Mouse (Mus musculus) hindbrain, postnatal 0 days (tissue): Measurements from ENCODE around the gene Scfd2. TPM values are rescaled to one million over a fixed set of nuclear protein-coding genes. Genes with fewer than 3 reads are reported as not detected.

Experiments
- ATAC-seq: fragments of 200-750 bp; cut with Nextera tagmentation; 2 replicates; pipeline ENCODE4 v1.8.0; 2017; ENCODE audit warnings: mild to moderate bottlenecking, moderate TSS enrichment, moderate library complexity
- DNase-seq: peaks from one replicate; pipeline ENCODE4 v3.0.0-alpha.2; 2015; ENCODE audit warnings: low spot score
- H3K27ac ChIP-seq: fragments of 300-500 bp; sonication (generic); 2 replicates; pipeline ENCODE4 v1.5.1; 2014; ENCODE audit warnings: mild to moderate bottlenecking
- H3K27me3 ChIP-seq: fragments of 300-500 bp; sonication (generic); 2 replicates; pipeline ENCODE4 v1.6.1; 2014; ENCODE audit warnings: low read length, mixed read lengths; ENCODE audit not compliant: insufficient read depth
- H3K36me3 ChIP-seq: fragments of 300-500 bp; sonication (generic); 2 replicates; pipeline ENCODE4 v1.6.1; 2014; ENCODE audit warnings: low read length, mixed read lengths; ENCODE audit not compliant: insufficient read depth
- H3K4me1 ChIP-seq: fragments of 300-500 bp; sonication (generic); 2 replicates; pipeline ENCODE4 v1.6.1; 2014; ENCODE audit warnings: antibody characterized with exemption, low read length, mixed read lengths; ENCODE audit not compliant: insufficient read depth
- H3K4me2 ChIP-seq: fragments of 300-500 bp; sonication (generic); 2 replicates; pipeline ENCODE4 v1.6.1; 2014; ENCODE audit warnings: low read depth, mild to moderate bottlenecking, low read length, moderate library complexity, mixed read lengths
- H3K4me3 ChIP-seq: fragments of 300-500 bp; sonication (generic); 2 replicates; pipeline ENCODE4 v1.5.1; 2014; ENCODE audit warnings: low read length
- H3K9ac ChIP-seq: fragments of 300-500 bp; sonication (generic); replicated peaks from 2 replicates; pipeline ENCODE4 v1.6.1; 2014; ENCODE audit warnings: mild to moderate bottlenecking, low read length, moderate library complexity, mixed read lengths
- H3K9me3 ChIP-seq: fragments of 300-500 bp; sonication (generic); 2 replicates; pipeline ENCODE4 v1.6.1; 2016; ENCODE audit warnings: low read length, mixed read lengths
- CTCF ChIP-seq: IDR thresholded peaks from 2 replicates; pipeline ENCODE4 v1.5.1; 2016; ENCODE audit warnings: antibody characterized with exemption, control low read depth, low read depth
- WGBS: fragments of 180-500 bp; shearing (Covaris S2); extraction: QIAGEN DNeasy Blood & Tissue Kit; methylation state at CpG from one replicate; pipeline ENCODE4 v1.1.7; 2014; 5-methylcytosine and 5-hydroxymethylcytosine counted together
- polyA plus RNA-seq: library from polyadenylated mRNA; unstranded; fragments of >200 nt; fragmentation: Nextera tagmentation; extraction: Ambion mirVana; gene quantifications from 2 replicates; pipeline ENCODE4 v1.2.1, GENCODE M21; 2015
- total RNA-seq: library from RNA; depleted of rRNA; stranded (reverse); fragments of >200 nt; gene quantifications from 2 replicates; pipeline ENCODE4 v1.2.3, GENCODE M21; 2014

Gene Scfd2
- total and polyA plus RNA-seq, 2 experiments from 2014 or later: 18.9 to 35.1 TPM

- no peak overlapping the region for H3K9ac ChIP-seq
- H3K9me3 ChIP-seq: no peaks in the 10 kb centered on the region
- H3K27me3 ChIP-seq: no peaks in the 10 kb centered on the region
- no peak for ATAC-seq
- WGBS: 73% methylated on average over 5 of the region's 5 CpGs
- H3K36me3 ChIP-seq: no peaks in the 10 kb centered on the region
- no peak overlapping the region for H3K27ac ChIP-seq
- DNase-seq: no peak
- no peaks in the 10 kb centered on the region for H3K4me1 ChIP-seq
- no peak for TF ChIP-seq CTCF
- no peak overlapping the region for H3K4me2 ChIP-seq
- no peak overlapping the region for H3K4me3 ChIP-seq
These were observed 127.5 kb downstream of the Scfd2 start for GRCm38 (mm10) chr5:74404083-74404482.

- no peak for DNase-seq
- ATAC-seq: no peak
- no peaks in the 10 kb centered on the region for H3K9me3 ChIP-seq
- H3K4me3 ChIP-seq: no peak overlapping the region
- WGBS: 86% methylated on average over 4 of the region's 4 CpGs
- H3K9ac ChIP-seq: no peak overlapping the region
- no peak for TF ChIP-seq CTCF
- no peak overlapping the region for H3K27ac ChIP-seq
- H3K27me3 ChIP-seq: no peaks in the 10 kb centered on the region
- no peak overlapping the region for H3K4me2 ChIP-seq
- H3K36me3 ChIP-seq: no peaks in the 10 kb centered on the region
- H3K4me1 ChIP-seq: no peaks in the 10 kb centered on the region
These were observed 128.9 kb downstream of the Scfd2 start for GRCm38 (mm10) chr5:74402626-74403025.

- 51% methylated on average over 2 of the region's 2 CpGs for WGBS
- H3K4me1 ChIP-seq: peaks cover 4% of the 10 kb centered on the region; the same call in 1 of the 2 replicates
- no peaks in the 10 kb centered on the region for H3K27me3 ChIP-seq
- TF ChIP-seq CTCF: no peak
- ATAC-seq: no peak
- no peak overlapping the region for H3K9ac ChIP-seq
- H3K9me3 ChIP-seq: no peaks in the 10 kb centered on the region
- DNase-seq: no peak
- H3K4me2 ChIP-seq: no peak overlapping the region
- H3K36me3 ChIP-seq: no peaks in the 10 kb centered on the region
- no peak overlapping the region for H3K27ac ChIP-seq
- no peak overlapping the region for H3K4me3 ChIP-seq
These were observed 139.8 kb downstream of the Scfd2 start for GRCm38 (mm10) chr5:74391806-74392205.

DNA sequence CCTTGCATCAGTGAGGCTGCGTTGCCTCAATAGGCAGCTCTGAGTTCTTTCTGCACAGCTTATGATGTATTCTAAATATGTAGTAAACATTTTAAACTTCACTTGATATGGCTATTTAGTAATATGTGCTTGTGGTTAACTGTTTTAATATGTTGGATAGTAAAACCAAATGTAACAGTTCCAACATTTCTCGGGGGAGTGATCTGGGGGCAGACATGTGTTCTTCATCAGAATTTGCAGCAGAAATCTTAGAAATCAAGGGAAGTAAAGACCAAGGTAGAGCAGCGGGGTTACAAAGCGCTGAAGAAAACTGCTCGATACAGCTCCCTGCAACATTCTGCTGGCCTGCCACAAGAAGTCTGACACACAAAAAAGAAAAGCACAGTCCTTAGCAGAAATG, 140.2 kb downstream of the Scfd2 start:
- DNase-seq (no peak), ATAC-seq (no peak)
- no peak for TF ChIP-seq CTCF
- WGBS: 93% methylated on average over 5 of the region's 5 CpGs
- Histone ChIP-seq H3K27me3 (no peaks in the 10 kb centered on the region), H3K9ac (no peak overlapping the region), H3K27ac (no peak overlapping the region), H3K4me2 (no peak overlapping the region), H3K4me1 (peaks cover 4% of the 10 kb centered on the region; the same call in 1 of the 2 replicates), H3K36me3 (no peaks in the 10 kb centered on the region), H3K4me3 (no peak overlapping the region), H3K9me3 (no peaks in the 10 kb centered on the region)

- H3K9me3 ChIP-seq: no peaks in the 10 kb centered on the region
- no peak overlapping the region for H3K4me2 ChIP-seq
- peak; percentile 56 for DNase-seq
- peaks cover 4% of the 10 kb centered on the region; the same call in 1 of the 2 replicates for H3K4me1 ChIP-seq
- no peak overlapping the region for H3K27ac ChIP-seq
- H3K27me3 ChIP-seq: no peaks in the 10 kb centered on the region
- no peak overlapping the region for H3K9ac ChIP-seq
- no peaks in the 10 kb centered on the region for H3K36me3 ChIP-seq
- no peak for ATAC-seq
- WGBS: 53% methylated on average over 2 of the region's 2 CpGs
- H3K4me3 ChIP-seq: no peak overlapping the region
- no peak for TF ChIP-seq CTCF
These were observed 142.7 kb downstream of the Scfd2 start for GRCm38 (mm10) chr5:74388849-74389248.

DNA sequence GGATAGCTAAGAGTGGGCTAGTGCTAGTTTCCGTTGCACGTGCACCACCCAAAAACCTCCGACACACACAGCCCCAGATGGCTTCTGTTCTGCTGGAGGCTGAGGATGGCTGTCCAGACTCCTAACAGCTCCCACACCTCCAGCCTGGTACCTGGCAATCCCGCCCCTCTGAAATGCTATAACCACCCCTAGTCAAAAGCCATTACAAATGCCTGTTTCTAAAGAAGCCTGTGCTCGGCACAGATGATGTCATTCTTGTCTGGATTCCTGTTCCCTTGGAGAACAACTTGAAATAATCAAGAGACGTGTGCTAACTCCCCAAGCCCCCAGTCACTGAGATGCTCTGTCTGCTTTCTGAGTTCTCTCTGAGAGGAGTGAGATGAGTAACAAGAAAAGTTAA, 143.5 kb downstream of the Scfd2 start:
- H3K9ac ChIP-seq: no peak overlapping the region
- H3K4me1 ChIP-seq: peaks cover 4% of the 10 kb centered on the region; the same call in 1 of the 2 replicates
- no peaks in the 10 kb centered on the region for H3K9me3 ChIP-seq
- 0 out of 2 replicates have a peak, but pooled peaks have one; percentile 21 for ATAC-seq
- no peaks in the 10 kb centered on the region for H3K36me3 ChIP-seq
- DNase-seq: peak; percentile 12
- H3K4me2 ChIP-seq: no peak overlapping the region
- TF ChIP-seq CTCF: no peak
- no peak overlapping the region for H3K4me3 ChIP-seq
- no peak overlapping the region; the same call in 1 of the 2 replicates for H3K27ac ChIP-seq
- H3K27me3 ChIP-seq: no peaks in the 10 kb centered on the region
- WGBS: 53% methylated on average over 6 of the region's 6 CpGs

DNA sequence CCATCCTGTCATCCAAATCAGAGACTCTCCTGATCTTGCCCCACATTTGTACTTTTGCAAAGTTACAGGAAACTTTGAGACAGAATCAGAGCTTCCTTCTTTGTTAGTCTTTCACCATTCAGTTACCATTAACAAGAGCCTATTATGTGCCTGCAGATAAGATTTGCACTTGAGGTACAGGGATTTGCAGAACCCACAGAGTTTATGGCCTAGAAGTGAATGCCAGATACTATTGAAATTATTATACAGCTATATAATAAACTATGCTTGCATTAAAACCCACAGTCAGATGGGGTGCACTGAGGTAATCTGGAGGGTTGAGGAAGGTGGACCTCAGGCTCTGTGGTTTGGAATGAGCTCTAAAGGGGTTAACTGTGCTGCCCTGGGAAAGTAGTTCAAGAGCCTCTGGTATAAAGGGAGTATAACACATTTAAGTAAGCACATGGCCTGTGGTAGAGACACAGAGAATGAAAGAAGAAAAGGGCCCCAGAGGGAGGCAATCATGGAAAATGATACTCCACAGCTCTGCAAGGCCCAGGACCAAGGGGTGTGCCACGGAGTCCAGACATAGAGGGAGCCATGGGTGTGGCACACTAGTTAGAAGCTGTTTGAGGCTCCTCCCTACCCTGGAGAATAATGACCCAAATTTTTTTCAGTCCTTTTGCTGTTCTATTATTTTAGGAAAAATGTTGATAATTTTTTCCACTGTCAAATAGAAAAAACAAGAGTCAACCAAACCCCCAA, 144.2 kb downstream of the Scfd2 start:
- Histone ChIP-seq H3K27ac (no peak overlapping the region), H3K9me3 (no peaks in the 10 kb centered on the region), H3K4me3 (no peak overlapping the region), H3K4me1 (peaks cover 4% of the 10 kb centered on the region; the same call in 1 of the 2 replicates), H3K4me2 (no peak overlapping the region), H3K36me3 (no peaks in the 10 kb centered on the region), H3K27me3 (no peaks in the 10 kb centered on the region), H3K9ac (no peak overlapping the region)
- ATAC-seq (no peak), DNase-seq (no peak)
- TF ChIP-seq CTCF: no peak
- 55% methylated on average over 1 of the region's 1 CpGs for WGBS
